Mouse (Mus musculus) kidney, embryonic 15.5 days (tissue): ENCODE measurements around the gene Pdzrn4. TPM values are rescaled to one million over a fixed set of nuclear protein-coding genes. Genes with fewer than 3 reads are reported as not detected.

Source experiments
- ATAC-seq: fragments of 200-750 bp; cut with Nextera tagmentation; replicated peaks from 2 replicates; pipeline ENCODE4 v1.8.0; 2017; ENCODE audit warnings: moderate TSS enrichment; ENCODE audit not compliant: low FRiP score
- H3K27ac ChIP-seq: fragments of 300-500 bp; sonication (generic); 2 replicates; pipeline ENCODE4 v1.5.1; 2015; ENCODE audit warnings: mild to moderate bottlenecking, inconsistent platforms
- H3K27me3 ChIP-seq: fragments of 300-500 bp; sonication (generic); 2 replicates; pipeline ENCODE4 v1.6.1; 2015; ENCODE audit warnings: inconsistent platforms
- H3K36me3 ChIP-seq: fragments of 300-500 bp; sonication (generic); 2 replicates; pipeline ENCODE4 v1.6.1; 2015; ENCODE audit warnings: inconsistent platforms
- H3K4me1 ChIP-seq: fragments of 300-500 bp; sonication (generic); 2 replicates; pipeline ENCODE4 v1.6.1; 2015; ENCODE audit warnings: inconsistent platforms
- H3K4me2 ChIP-seq: fragments of 300-500 bp; sonication (generic); 2 replicates; pipeline ENCODE4 v1.6.1; 2015; ENCODE audit warnings: moderate library complexity, mild to moderate bottlenecking, inconsistent platforms
- H3K4me3 ChIP-seq: fragments of 300-500 bp; sonication (generic); replicated peaks from 2 replicates; pipeline ENCODE4 v1.5.1; 2015; ENCODE audit warnings: mild to moderate bottlenecking, inconsistent platforms
- H3K9ac ChIP-seq: fragments of 300-500 bp; sonication (generic); 2 replicates; pipeline ENCODE4 v1.6.1; 2015; ENCODE audit warnings: mild to moderate bottlenecking, inconsistent platforms
- H3K9me3 ChIP-seq: fragments of 300-500 bp; sonication (generic); replicated peaks from 2 replicates; pipeline ENCODE4 v1.6.1; 2016; ENCODE audit warnings: inconsistent platforms
- WGBS: fragments of 180-500 bp; shearing (Covaris S2); methylation state at CpG from one replicate; pipeline ENCODE4 v1.1.7; 2015; ENCODE audit warnings: mixed read lengths; 5-methylcytosine and 5-hydroxymethylcytosine counted together
- polyA plus RNA-seq: library from polyadenylated mRNA; unstranded; fragments of >200 nt; fragmentation: Nextera tagmentation; extraction: Ambion mirVana; gene quantifications from 2 replicates; pipeline ENCODE4 v1.2.1, GENCODE M21; 2015

Pdzrn4 gene
- polyA plus RNA-seq, 1 experiment from 2014 or later = 2.4 TPM

DNA sequence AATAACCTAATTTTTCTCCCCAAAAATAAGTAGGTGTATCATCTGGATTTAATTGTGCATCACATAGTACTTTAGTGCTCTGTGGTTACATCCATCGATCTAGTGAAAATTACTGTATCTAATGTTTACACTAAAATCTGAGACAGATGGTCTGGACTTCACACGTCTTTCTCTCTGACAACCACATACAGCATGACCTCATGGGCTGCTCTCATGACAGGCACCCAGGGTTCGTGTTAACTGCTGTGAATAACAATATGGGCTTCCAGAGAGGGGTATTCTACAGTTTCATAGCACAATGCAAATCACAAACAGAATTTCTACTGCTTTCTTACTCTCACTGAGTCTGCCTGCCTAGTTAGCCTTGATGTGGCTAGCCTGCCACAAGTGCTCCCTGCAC lies 20.4 kb downstream of the Pdzrn4 start:
- Histone ChIP-seq H3K4me1 (no peaks in the 10 kb centered on the region), H3K27me3 (no peaks in the 10 kb centered on the region), H3K9me3 (no peaks in the 10 kb centered on the region), H3K9ac (no peak overlapping the region), H3K4me2 (no peak overlapping the region), H3K4me3 (no peak overlapping the region), H3K27ac (no peak overlapping the region), H3K36me3 (no peaks in the 10 kb centered on the region)
- 36% methylated on average over 3 of the region's 3 CpGs for WGBS
- no peak for ATAC-seq

DNA sequence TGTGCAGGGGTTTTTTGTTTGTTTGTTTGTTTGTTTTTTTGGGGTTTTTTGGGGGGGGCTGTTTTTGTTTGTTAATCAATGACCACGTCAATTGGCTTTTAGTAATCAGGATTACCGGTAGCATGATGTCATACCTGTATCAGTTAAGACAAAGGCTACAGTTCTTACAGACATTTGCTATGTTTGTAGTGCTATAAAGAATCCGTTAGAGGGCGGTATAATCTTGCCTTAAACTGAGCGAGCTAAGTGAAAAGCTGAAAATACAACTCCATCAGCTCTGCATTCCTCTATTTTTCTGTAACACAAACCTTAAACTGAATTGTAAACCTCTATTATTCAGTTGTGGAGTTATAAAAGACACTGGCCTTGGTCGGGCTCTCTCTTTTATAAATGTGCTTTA lies 37.9 kb downstream of the Pdzrn4 start:
- Histone ChIP-seq H3K27me3 (no peaks in the 10 kb centered on the region), H3K4me1 (no peaks in the 10 kb centered on the region), H3K9me3 (no peaks in the 10 kb centered on the region), H3K36me3 (no peaks in the 10 kb centered on the region), H3K9ac (no peak overlapping the region), H3K4me2 (no peak overlapping the region), H3K4me3 (no peak overlapping the region), H3K27ac (no peak overlapping the region)
- no peak for ATAC-seq
- 7% methylated on average over 6 of the region's 6 CpGs for WGBS

DNA sequence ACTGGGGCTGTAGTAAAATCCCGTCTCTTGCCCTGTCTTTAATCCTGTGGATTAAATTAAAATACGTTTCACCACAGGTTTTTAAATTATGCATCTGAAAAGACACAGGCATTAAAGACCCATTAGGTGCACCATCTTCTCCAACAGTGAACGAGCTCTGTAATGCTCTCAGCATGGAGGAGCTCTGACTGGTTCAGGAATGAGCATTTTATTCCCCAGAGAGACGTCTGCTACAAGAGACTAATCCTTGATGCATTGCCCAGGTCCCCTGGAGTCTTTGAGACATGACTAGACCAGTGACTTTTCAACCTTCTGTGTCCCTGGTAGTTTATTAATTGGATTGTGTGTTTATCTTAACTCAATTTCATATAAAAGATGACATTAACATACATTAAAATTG lies 38.6 kb downstream of the Pdzrn4 start:
- no peak overlapping the region for H3K9ac ChIP-seq
- H3K4me1 ChIP-seq = no peaks in the 10 kb centered on the region
- H3K4me3 ChIP-seq = no peak overlapping the region
- no peak overlapping the region for H3K27ac ChIP-seq
- H3K27me3 ChIP-seq = no peaks in the 10 kb centered on the region
- no peaks in the 10 kb centered on the region for H3K36me3 ChIP-seq
- no peak overlapping the region for H3K4me2 ChIP-seq
- no peaks in the 10 kb centered on the region for H3K9me3 ChIP-seq
- 56% methylated on average over 4 of the region's 4 CpGs for WGBS
- no peak for ATAC-seq

DNA sequence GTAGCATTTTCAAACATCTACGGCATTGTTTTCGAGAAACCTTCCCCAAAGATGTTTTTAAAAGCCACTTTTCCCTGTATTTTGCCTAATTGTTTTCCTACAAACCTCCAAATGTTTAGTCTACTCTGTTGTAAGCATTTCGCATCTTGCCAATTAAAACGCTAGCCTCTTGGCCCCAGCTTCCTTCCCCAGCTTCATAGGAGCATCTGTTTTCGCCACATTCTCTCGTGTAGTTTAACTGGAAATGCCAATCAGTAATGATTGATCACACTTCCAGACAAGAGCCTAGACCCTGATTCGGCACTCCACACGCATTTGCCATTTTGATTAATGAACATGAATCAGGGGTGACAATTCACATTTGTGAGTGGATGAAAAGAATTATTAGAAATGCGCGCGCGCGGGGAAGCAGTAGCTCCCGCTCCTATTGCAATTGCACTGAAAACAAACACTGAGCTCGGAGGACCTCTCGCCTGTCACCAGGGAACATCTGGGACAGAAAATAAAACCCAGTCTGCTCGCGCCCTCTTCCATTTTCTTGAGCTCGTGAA lies 45.0 kb downstream of the Pdzrn4 start:
- Histone ChIP-seq H3K36me3 (no peaks in the 10 kb centered on the region), H3K4me2 (peak overlapping the region; percentile 34), H3K4me3 (no peak overlapping the region), H3K9me3 (no peaks in the 10 kb centered on the region), H3K27ac (no peak overlapping the region), H3K9ac (no peak overlapping the region), H3K4me1 (no peaks in the 10 kb centered on the region), H3K27me3 (no peaks in the 10 kb centered on the region)
- 58% methylated on average over 19 of the region's 19 CpGs for WGBS
- ATAC-seq = no peak

DNA sequence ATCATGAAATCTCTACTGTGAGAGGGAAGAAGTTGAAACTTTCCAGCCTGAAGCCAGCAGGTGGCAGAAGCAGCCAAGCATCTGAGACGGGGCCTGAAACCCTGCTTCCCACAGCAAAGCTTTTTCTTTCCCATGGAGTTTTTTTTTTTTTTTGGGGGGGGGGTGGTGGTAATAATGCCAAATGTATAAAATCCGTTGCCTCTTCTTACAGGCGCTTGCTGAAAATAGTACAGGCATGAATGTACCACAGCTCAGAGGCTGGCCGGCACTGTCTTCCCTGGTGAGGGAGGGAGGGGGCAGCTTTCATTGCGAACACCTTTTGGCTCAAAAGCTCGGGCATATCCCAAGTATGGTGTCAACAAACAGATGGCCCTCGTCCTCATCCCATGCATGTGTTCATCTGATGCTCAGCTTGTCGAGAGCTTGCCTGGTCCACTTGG lies 51.0 kb downstream of the Pdzrn4 start:
- WGBS = 33% methylated on average over 8 of the region's 8 CpGs
- no peak overlapping the region for H3K9ac ChIP-seq
- H3K36me3 ChIP-seq = no peaks in the 10 kb centered on the region
- H3K27me3 ChIP-seq = no peaks in the 10 kb centered on the region
- H3K27ac ChIP-seq = no peak overlapping the region
- H3K9me3 ChIP-seq = no peaks in the 10 kb centered on the region
- no peaks in the 10 kb centered on the region for H3K4me1 ChIP-seq
- no peak for ATAC-seq
- no peak overlapping the region for H3K4me3 ChIP-seq
- no peak overlapping the region for H3K4me2 ChIP-seq

DNA sequence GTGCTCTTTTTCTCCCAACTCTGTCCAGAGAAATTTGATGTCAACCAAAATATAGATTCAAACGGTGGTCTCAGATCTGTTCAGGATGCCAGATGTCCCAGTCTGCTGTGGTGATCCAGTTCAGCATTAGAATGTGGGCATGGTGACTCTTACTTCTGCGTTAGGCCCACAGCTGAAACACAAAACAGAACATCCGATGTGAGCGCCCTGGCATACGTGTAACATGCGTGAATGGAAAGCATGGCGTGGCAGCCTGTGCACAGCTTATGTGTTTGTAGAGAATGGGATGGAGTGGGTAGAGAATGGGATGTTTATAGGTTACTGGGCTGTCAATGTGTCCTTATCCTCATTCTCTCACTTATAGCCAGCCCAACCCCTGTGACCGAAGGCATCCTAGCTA lies 52.4 kb downstream of the Pdzrn4 start:
- Histone ChIP-seq H3K9ac (no peak overlapping the region), H3K4me3 (no peak overlapping the region), H3K9me3 (no peaks in the 10 kb centered on the region), H3K27ac (no peak overlapping the region), H3K36me3 (no peaks in the 10 kb centered on the region), H3K4me2 (no peak overlapping the region), H3K4me1 (no peaks in the 10 kb centered on the region), H3K27me3 (no peaks in the 10 kb centered on the region)
- ATAC-seq = no peak
- 95% methylated on average over 8 of the region's 8 CpGs for WGBS

DNA sequence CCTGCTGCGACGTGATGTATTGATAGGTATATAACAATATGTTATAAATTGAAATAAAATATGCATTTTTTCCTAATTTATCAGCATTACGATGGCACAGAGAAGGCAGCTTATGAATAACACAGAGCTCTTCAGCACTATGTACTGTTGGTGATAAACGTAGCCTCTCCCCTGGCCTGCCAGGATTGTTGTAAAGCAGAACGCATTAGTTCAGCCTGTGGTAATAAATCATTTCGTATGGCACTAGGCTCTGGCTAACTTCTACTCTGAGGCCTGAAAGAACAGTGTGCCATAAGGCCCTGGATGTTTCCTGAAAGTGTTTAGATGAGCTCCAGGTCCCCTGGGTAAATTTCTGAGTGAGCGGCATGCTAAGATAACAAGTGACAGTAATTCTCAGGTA lies 55.9 kb downstream of the Pdzrn4 start:
- WGBS = 60% methylated on average over 7 of the region's 7 CpGs
- H3K9me3 ChIP-seq = no peaks in the 10 kb centered on the region
- no peak overlapping the region for H3K4me3 ChIP-seq
- H3K4me1 ChIP-seq = no peaks in the 10 kb centered on the region
- H3K4me2 ChIP-seq = no peak overlapping the region
- ATAC-seq = no peak
- no peak overlapping the region for H3K27ac ChIP-seq
- no peaks in the 10 kb centered on the region for H3K27me3 ChIP-seq
- H3K9ac ChIP-seq = no peak overlapping the region
- no peaks in the 10 kb centered on the region for H3K36me3 ChIP-seq

DNA sequence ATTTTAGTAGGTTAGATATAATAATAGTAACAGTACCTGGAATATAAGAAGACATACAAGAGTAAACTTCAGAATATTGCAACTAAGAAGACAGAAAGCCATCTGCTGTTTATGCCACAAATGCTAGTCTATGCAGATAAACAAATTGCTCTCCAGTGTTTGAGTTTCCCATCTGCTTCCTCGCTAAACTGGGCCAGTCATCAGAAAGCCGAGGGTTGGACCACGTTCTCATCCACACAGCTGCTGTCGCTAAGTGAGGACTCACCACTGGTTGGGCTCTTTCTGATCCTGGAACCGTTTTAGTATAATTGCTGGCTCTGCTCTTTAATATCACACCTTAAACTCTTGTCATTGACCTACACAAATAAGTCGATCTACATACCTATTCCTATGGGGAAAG lies 85.5 kb downstream of the Pdzrn4 start:
- no peak overlapping the region for H3K4me2 ChIP-seq
- no peaks in the 10 kb centered on the region for H3K9me3 ChIP-seq
- no peaks in the 10 kb centered on the region for H3K4me1 ChIP-seq
- no peaks in the 10 kb centered on the region for H3K36me3 ChIP-seq
- H3K9ac ChIP-seq = no peak overlapping the region
- no peak overlapping the region for H3K4me3 ChIP-seq
- ATAC-seq = no peak
- WGBS = 84% methylated on average over 6 of the region's 6 CpGs
- H3K27ac ChIP-seq = no peak overlapping the region
- H3K27me3 ChIP-seq = no peaks in the 10 kb centered on the region

DNA sequence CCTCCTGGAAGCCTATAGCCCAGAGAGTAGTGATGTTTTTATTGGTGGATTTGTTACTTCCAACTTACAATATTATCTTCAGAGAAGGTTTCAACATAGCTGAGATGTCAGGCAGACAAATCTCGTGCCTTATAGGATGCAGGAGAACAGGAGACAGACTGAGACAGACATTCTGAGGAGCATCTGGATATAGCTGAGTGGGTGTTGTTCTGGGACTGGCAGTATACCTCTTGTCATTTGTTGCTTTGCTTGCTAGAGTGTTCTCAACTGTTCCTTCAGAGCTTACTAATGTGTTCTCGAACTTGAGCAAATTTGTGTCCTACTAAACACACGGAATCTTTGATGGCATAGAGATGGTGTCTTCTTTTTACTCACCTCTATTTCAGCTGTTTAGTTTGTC lies 94.7 kb downstream of the Pdzrn4 start:
- Histone ChIP-seq H3K9ac (no peak overlapping the region), H3K4me2 (no peak overlapping the region), H3K4me3 (no peak overlapping the region), H3K27ac (no peak overlapping the region), H3K4me1 (no peaks in the 10 kb centered on the region), H3K36me3 (no peaks in the 10 kb centered on the region), H3K9me3 (no peaks in the 10 kb centered on the region), H3K27me3 (no peaks in the 10 kb centered on the region)
- no peak for ATAC-seq
- whole genome bisulfite sequencing = 76% methylated on average over 3 of the region's 3 CpGs

DNA sequence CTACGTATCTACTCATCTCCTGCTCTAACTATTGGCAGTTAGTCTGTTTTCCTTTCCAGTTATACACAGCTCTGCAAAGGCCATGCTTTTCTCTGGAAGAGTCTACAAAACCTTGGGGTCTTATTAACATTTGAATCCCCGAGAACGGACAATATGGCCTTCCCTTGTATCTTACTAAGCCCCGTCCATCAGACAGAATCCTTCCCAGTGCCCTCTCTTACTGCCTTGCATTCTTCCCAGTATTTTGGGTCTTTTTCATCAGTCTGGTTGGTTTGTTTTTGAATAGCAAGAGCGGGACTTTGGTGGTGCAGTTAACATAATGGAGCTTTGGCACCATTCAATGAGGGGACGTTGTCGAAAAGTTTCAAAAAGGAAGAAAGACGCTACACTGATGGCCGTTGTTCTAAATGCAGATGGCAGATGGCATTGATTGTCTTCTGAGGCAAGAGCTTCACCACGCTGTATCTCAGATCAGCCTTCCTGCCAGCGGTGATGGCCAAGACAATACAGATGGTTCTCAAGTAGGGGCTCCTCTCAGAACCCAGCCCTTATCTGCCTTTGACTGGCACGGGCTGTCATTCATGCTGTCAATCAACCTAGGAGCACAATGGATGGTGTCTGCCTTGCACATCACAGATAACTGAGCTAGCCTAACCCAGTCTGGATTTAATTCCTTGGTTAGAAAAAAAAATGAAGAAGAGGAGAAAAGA lies 98.9 kb downstream of the Pdzrn4 start:
- H3K4me2 ChIP-seq = no peak overlapping the region
- H3K4me1 ChIP-seq = 0 out of 2 replicates have a peak, but pooled peaks cover 3% of the 10 kb centered on the region
- H3K27me3 ChIP-seq = no peaks in the 10 kb centered on the region
- no peak for ATAC-seq
- no peak overlapping the region for H3K9ac ChIP-seq
- H3K4me3 ChIP-seq = no peak overlapping the region
- 92% methylated on average over 12 of the region's 12 CpGs for WGBS
- no peak overlapping the region for H3K27ac ChIP-seq
- no peaks in the 10 kb centered on the region for H3K9me3 ChIP-seq
- no peaks in the 10 kb centered on the region for H3K36me3 ChIP-seq

DNA sequence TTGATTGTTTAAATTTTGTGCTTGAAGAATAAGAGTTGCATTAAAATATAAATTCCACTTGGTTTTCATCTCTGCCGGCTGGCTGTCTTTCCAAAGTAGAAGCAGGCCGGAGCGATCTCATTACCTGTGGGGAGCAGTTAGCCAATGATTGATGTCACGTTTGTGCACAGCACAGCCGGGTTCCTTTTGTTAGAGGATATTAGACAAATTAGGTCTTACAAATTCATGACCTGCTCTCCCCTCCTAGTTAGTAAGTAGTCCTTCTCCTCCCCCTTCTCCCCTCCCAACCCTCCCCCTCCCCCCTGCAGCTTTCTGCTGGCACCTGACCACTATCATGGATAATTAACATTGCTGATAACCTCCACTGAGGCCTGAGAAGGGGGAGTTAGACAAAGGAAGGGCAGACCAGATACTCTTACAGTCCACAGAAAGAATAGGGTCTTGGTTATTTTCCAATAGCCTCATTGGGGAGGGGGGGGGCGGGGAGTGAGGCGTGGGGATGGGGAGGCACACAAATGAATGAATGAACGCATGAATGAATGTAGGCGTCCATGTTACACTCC lies 103.7 kb downstream of the Pdzrn4 start:
- no peak for ATAC-seq
- no peak overlapping the region for H3K4me3 ChIP-seq
- H3K4me2 ChIP-seq = no peak overlapping the region
- H3K27ac ChIP-seq = no peak overlapping the region
- no peaks in the 10 kb centered on the region for H3K9me3 ChIP-seq
- WGBS = 51% methylated on average over 9 of the region's 9 CpGs
- H3K27me3 ChIP-seq = no peaks in the 10 kb centered on the region
- H3K36me3 ChIP-seq = no peaks in the 10 kb centered on the region
- H3K9ac ChIP-seq = no peak overlapping the region
- H3K4me1 ChIP-seq = 0 out of 2 replicates have a peak, but pooled peaks cover 3% of the 10 kb centered on the region

DNA sequence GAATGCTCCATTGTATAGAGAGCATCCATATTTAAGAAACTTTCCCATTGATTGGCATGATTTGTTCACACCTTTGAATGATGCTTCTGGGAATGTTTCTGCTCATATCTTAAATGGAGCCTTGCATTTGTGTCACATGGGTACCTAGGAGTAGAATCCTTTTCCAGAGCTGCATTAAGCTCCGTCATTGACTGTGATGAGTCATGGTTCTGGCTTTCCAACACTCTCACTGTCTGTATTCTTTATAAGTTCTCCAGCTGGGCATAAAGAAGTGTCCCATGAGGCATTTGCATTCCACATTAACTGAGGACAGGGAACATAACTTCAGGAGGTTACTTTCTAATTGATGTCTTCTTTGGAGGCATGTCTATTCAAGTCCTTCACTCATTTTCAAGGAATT lies 106.1 kb downstream of the Pdzrn4 start:
- no peak overlapping the region for H3K4me3 ChIP-seq
- 0 out of 2 replicates have a peak, but pooled peaks cover 3% of the 10 kb centered on the region for H3K4me1 ChIP-seq
- H3K27ac ChIP-seq = no peak overlapping the region
- no peaks in the 10 kb centered on the region for H3K27me3 ChIP-seq
- WGBS = 81% methylated on average over 1 of the region's 1 CpGs
- H3K9ac ChIP-seq = no peak overlapping the region
- ATAC-seq = no peak
- H3K4me2 ChIP-seq = no peak overlapping the region
- no peaks in the 10 kb centered on the region for H3K36me3 ChIP-seq
- no peaks in the 10 kb centered on the region for H3K9me3 ChIP-seq
